Mouse (Mus musculus) erythroblast, adult 5-6 weeks (primary cell): ENCODE data around the gene Snap47. TPM values are rescaled to one million over a fixed set of nuclear protein-coding genes. Genes with fewer than 3 reads are reported as not detected.

Source experiments
- ATAC-seq: replicated peaks from 2 replicates; pipeline ENCODE4 v1.8.0; 2016; ENCODE audit warnings: moderate number of reproducible peaks, mild to moderate bottlenecking, moderate TSS enrichment, inconsistent platforms; ENCODE audit not compliant: poor library complexity, low FRiP score, severe bottlenecking
- total RNA-seq, 2 experiments: library from RNA; stranded (forward) in 1 of 2; stranded (reverse) in 1 of 2; fragments of 150-400 nt in 1 of 2; fragments of 200-764, 138-1000 nt in 1 of 2; gene quantifications; 2 replicates each; pipeline versions ENCODE4 v1.2.3 to v1.2.4; 2015 to 2017; ENCODE audit warnings: low replicate concordance in 2 of 2

Gene Snap47
- total RNA-seq (2015; ENCODE audit: low replicate concordance) (0.38 TPM in 1 of 2 replicates, not detected in the other), total RNA-seq (2017; ENCODE audit: low replicate concordance) (0.42 and 2.6 TPM in 2 replicates)

DNA sequence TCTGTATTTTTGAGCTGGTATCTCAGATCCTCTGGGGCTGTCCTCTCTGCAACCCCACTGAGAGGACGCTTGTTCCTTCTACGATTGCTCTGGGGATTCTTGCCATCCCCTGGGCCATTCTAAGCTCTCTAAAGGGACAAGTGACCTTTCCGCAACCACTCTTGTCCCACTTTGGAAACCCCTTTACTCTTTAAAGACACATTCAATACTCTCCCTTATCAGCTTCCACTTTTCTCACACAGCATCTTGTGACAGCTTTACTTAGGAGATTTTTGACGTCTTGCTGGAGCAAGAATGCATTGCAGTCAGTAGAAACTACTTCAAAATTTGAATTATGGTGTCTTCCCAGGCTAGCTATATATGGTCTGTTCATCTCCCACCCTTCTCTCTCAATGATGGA, at the start of gene Snap47:
Snap47 (minus strand) TSS at position 101 of the 400 bp plus-strand sequence.
- ATAC-seq, result no peak

- no peak for ATAC-seq
These were observed 46.8 kb upstream of the Snap47 start for GRCm38 (mm10) chr11:59497747-59498146.

DNA sequence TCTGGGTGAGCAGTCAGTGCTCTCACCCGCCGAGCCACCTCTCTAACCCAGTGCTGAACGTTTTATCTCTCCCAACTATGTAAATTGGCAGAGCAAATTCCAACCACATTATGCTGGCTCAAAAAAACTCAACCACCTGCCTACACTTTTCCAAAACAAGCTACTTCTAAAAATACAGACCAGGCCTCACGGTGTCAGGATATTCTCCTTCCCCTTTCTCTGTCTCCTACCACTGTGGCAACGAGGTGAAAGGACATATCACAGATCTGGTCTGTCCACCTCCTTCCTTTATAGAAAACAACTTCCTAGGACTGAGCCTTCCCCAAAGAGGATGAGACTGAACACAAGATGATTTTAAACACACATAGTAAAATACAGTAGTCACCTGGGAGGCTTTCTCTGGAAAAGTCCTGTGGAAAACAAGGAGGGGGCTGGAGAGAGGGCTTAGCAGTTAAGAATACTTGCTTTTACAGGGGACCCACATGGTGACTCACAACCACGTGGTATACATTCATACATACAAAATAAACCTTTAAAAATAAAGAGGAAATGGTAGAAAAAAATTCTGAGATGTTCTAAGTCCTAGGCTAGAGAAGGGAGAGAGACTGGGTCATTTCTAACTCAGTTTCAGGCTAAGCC, 45.8 kb upstream of the Snap47 start:
- ATAC-seq, result no peak

DNA sequence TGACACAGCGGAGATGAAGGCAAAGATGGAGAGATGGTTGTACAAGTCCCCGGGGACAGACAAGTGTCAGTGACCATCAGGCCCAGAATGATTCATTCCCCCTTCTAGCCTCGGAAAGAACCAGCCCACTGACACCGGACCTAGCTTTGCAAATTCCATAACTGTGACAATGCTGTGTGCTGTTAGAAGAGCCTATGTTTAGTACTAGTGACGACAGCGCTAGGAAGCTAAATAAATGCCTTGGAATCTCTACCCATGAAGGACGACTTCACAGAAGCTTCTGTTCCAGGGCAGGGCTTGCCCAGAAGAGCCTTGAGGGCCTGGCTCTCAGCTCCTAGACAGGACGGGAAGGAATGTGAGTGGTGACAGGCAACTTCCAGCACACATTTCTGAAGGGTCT, 35.2 kb upstream of the Snap47 start:
- ATAC-seq, result no peak

DNA sequence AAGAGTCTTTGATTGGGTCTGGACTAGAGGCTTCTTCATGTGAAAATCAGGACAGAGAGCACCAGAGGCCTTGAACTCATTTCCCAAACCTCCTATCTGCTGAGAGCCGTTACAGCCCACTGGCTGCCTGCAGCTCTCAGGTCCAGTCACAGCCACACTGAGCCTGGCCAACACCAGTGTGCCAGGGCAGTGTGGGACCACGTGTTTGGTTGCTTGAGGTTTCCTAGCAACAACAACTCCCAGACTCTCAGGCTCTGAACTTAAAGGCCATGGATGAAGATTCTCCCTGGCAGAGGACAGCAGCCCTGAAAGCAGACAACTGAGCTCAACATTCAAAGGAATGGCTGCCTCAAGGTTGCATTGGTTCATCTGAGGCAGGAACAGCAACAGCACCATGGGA, 34.7 kb upstream of the Snap47 start:
- no peak for ATAC-seq

DNA sequence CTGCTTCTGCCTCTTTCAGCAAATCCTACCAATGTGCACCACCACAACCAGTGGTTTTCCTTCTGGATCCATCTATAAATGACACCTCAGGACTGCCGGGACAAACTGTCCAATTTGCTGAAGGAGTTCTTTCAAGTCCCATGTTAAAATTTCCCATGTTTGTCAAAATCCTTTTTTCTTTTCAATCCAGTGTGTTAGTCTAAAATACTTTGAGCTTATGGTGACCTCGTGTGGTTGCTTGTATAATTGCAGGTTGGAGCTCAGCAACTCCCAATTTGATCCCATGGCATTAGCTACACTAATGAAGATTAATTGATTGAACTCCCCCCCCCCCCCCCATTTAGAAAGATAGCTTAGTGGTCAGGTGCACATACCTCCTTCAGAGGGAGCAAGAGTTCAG, 32.2 kb upstream of the Snap47 start:
- peak; percentile 64 for ATAC-seq

GRCm38 (mm10) chr11:59477240-59477639, 26.3 kb upstream of the Snap47 start:
- no peak for ATAC-seq

GRCm38 (mm10) chr11:59472326-59472677, 21.3 kb upstream of the Snap47 start, which contains the start of gene Zfp867:
Gene Zfp867 (minus strand): TSS chr11:59472474.
- peak; percentile 69 for ATAC-seq

GRCm38 (mm10) chr11:59471413-59472325, 20.7 kb upstream of the Snap47 start:
- peak; percentile 64 for ATAC-seq

DNA sequence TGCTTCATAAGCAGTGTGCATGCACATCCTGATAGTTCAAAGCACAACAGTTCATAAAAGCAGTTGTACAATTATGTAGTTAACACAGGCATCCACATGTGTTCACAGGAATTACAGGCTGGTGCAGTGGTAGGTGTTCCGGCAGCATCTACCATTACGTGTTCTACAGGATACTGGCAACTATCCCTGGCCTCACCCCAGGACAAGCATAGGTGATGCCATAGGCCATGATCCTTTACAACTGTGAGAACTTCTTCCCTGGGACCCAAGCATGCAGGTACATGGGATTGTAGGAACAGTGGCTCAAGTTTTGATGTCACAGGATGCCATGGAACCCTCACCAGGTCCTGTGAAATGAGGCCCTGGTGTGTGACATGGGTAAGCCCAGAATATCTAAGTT, 9.5 kb upstream of the Snap47 start:
- ATAC-seq, result no peak

- no peak for ATAC-seq
These were observed 8.0 kb upstream of the Snap47 start for GRCm38 (mm10) chr11:59458973-59459372.

GRCm38 (mm10) chr11:59456891-59457290, 5.9 kb upstream of the Snap47 start:
- ATAC-seq, result no peak

DNA sequence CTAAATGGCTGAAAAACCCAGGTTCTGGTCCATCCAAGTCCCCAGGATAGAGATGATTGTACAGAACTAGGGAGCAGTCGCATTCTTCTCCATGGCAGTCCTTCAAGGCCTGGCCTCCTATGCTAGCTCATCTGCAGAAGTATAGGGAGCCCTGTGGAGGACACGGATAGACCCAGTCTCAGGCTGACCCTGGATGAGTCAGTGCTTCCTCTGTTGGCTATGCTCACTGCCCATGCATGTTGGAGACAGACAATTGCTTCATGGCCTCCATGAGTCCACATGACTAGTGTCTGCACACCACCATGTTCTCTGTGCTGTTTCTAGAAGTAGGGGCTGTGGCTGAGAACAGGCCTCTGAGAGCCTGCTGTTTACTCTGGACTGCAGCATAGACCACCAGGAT, 5.4 kb upstream of the Snap47 start:
- ATAC-seq, result no peak

DNA sequence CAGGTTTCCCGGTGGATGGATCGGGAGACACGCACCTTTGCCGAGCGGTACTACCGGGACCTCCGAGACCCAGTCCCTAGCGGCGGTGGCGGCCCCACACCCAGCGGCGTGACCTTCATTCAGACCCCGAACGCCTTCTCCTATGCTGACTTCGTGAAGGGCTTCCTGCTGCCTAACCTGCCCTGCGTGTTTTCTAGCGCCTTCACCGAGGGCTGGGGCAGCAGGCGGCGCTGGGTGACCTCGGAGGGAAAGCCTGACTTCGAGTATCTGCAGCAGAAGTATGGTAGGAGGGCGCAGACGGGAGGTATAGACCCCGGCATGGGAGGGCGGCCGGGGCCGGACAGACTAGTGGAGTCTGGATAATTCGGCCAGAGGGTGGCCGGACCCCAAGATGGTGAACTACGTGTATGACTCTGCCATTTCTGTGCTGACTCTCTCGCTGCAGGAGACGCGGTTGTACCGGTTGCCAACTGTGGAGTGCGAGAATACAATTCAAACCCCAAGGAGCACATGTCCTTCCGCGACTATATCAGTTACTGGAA, 685 bp downstream of the Snap47 start:
- peak; percentile 73 for ATAC-seq

DNA sequence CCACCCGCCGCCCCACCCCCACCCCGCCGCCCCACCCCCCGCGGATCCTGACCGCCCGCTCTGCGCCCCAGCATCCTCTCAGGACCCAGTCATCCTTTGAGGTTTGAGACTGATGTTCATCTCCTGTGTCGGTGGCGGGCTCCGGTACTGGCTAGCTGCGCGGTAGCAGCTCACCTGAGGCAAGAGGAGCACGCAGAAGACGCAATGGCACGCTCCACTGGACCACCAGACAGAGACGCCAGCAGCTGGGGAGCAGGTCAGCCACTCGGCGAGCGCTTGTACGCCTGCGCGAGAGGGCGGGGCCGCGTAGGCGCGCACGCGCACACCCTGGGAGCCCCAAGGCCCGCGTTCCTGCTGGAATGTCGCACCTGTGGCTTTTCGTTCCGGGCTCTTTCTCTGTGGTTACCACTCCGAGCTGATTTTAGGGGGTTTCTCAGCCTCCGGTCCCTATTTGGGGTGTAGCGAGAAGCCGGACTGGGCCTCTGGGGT, 1.2 kb downstream of the Snap47 start, which contains the start of gene Jmjd4:
Jmjd4 (plus strand) TSS at position 305 of the 489 bp plus-strand sequence.
- peak; percentile 94 for ATAC-seq

GRCm38 (mm10) chr11:59443102-59443501, 7.9 kb downstream of the Snap47 start:
- peak; percentile 22; the same call in 1 of the 2 replicates for ATAC-seq

DNA sequence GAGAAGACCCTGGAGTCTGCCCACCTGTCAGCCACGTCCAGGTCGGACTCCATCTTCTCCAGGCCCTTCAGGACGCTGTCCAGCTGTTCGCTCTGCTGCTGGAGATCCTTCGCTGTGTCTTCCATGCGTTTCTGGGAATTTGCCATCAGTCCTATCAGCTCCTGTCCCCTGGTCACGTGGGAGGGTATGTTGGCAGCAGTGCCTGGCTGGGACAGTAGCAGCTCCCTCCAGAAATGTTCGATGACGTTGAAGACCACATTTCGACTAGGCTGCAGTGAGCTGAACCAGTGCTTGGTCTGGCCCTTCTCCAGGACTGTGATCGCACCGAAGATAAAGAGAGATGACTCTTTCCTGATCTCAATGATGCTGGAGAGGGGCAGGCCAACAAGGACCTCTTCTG, 13.0 kb downstream of the Snap47 start:
- ATAC-seq, result no peak

- no peak for ATAC-seq
These were observed 18.7 kb downstream of the Snap47 start for GRCm38 (mm10) chr11:59432261-59432660.

DNA sequence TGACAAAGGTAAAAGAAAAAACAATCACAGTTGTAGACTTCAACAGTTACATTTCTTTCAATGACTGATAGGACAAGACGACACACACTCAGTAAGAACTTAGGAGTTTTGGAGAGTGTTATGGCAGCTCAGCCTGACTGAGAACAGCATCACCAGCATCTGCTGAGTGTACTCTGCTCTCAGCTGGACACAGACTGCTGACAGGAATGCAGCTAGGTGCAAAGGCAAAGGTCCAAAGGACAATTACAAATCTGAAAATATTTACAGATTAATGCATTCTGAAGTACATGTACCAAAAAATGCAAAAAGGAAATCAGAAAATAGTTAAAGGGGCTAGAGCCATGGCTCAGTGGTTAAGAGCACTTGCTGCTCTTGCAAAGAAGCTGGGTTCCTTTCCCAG, 21.0 kb downstream of the Snap47 start:
- ATAC-seq, result no peak

GRCm38 (mm10) chr11:59428057-59428660, 22.8 kb downstream of the Snap47 start:
- ATAC-seq, result no peak
